Mouse (Mus musculus) CD4-positive, CD25-positive, alpha-beta regulatory T cell, adult 2 months (primary cell): Measurements from ENCODE around the gene Wipf2.

Source experiments
- DNase-seq: peaks from one replicate; pipeline ENCODE4 v3.0.0-alpha.2; 2012; ENCODE audit warnings: low read depth, low spot score

The Wipf2 gene

DNA sequence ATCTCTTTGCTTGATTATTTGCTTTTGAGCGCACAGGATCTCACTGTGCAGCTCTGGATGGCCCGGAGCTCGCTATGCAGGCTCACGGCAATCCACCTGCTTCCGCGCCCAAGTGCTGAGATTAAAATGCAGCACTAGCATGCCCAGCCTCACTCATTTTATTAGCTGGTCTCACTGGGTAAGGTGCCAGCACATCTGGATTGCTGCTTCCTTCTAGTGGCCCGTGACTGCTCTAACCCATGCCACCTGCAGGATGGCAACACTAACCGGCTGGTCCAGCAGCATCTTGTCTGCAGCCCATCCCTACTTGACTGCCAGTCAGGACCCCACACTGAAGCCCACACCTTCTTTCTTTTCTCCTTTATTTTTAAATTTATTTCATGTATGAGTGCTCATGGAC is 9.3 kb upstream of the Wipf2 start:
- no peak for DNase-seq

DNA sequence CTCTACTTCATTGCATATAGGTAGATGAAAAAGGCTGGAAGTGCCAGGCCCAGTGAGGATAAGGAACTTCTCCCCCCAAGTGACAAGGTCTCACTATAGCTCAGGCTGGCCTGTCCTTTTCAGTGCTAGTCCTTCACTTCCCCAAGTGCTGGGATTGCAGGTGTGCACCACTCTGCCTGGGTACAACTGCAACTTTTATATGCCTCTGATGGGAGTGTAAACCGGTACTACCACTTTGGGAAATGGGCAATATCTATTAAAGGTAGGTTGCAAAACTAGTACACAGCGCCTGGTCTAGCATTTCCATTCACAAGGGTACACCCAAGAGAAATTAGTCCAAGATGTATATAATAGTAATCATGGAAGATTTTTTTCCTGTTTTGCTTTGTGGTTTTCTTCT is 8.8 kb upstream of the Wipf2 start:
- DNase-seq, result no peak

DNA sequence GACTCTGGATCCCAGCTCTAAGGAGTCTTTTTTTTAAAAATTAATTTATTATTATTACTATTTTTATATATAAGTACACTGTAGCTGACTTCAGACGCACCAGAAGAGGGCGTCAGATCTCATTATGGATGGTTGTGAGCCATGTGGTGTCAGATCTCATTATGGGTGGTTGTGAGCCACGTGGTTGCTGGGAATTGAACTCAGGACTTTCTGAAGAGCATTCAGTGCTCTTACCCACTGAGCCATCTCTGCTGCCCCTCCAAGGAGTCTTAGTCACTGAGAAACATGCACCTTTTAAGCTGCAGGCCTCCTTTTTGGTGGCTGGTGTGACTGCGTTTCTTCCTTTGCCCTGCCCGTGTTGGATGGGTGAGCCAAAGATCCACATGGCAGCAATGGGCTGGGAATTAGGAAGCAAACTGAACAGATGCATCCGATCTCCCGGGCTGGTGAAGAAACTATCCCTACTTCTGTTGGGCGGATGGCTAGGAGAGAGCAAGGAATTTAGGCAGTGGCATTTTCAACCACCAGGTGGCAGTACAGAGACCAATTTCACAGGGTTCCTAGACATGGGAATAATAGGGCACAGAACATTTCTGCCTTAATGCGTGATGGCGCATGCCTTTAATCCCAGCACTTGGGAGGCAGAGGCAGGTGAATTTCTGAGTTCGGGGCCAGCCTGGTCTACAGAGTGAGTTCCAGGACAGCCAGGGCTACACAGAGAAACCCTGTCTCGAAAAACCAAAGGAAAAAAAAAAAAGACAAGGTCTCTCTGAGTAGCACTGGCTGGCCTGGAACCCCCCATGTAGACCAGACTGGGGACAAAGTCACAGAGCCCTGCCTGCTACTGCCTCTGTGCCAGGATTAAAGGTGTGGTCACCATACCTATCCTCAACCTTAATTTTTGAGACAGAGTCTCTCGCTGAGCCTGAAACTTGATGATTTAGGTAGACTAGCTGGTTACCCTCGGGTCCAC is 4.4 kb upstream of the Wipf2 start:
- peak; percentile 86 for DNase-seq

DNA sequence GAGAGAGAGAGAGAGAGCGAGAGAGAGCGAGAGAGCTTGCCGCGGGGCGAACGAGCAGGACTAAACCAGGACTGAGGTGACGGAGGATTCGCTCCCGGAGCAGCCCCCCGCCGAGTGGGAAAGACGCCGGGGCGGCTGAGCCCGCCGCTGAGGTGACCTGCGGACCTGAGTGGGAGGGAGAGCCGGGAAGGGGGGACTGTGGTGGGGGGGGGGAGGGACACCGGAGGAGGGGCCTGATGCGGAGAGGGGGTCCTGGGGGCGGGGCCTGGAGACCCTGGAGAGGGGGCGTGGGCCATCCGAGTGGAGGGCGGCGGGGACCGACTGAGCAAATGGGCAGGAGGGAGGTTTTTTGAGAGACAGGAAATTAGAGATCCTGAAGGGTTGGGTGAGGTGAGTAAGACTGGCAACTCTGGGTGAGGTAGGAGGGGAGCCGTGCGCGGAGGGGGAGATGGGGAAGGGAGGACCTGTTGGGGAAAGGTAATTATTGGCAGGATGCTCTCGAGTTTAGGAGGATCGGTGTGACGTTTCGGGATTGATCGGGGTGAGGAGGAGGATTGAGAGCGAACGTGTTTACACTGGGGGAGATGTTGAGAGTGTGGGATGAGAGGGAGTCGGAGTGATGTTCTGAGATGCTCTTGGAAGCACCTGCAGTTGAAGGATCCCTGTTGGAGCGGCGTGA is 452 bp downstream of the Wipf2 start:
- DNase-seq, result peak; percentile 73

GRCm38 (mm10) chr11:98867293-98867692 is 3.9 kb downstream of the Wipf2 start:
- DNase-seq, result no peak

DNA sequence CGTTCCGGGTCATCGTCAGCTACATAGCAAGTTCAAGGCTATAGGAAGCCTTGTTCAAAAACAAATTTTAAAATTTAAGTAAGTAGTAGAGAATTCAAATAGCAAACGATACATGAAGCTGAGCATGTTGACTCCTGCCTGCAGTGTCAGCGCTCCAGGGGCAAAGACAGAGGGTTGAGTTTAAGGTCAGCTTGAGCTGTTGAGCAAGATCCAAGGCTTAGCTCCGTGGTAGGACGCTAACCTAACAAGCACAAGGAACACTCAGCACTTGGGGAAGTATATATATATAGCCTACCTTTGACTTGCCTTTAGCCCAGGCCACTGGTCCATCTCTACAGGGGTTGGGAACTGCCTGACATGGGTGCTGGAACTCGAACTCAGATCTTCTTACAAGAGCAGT is 6.5 kb downstream of the Wipf2 start:
- DNase-seq, result no peak

GRCm38 (mm10) chr11:98870791-98871190 is 7.4 kb downstream of the Wipf2 start:
- DNase-seq, result no peak

GRCm38 (mm10) chr11:98871416-98871815 is 8.0 kb downstream of the Wipf2 start:
- no peak for DNase-seq

GRCm38 (mm10) chr11:98872040-98872439 is 8.6 kb downstream of the Wipf2 start:
- no peak for DNase-seq

GRCm38 (mm10) chr11:98873900-98874299 is 10.5 kb downstream of the Wipf2 start:
- DNase-seq, result no peak

DNA sequence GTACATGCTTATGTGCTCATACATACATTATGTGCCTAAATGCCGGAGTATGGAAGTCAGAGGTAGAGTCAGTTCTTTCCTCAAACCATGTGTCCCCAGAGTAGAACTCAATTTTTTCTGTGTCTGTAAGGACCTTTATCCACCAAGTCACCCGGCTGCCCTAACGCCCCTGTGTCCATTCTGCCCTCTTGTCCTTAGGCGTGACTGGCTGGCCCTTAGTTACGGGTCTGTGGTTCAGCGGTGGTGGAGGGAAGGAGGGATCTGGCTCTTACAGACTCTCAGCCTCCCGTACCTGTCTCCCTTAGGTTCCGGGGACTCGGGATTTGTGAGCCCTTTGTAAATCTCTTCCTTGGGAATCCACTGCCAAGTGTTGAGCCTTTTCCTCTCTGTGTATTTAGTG is 13.6 kb downstream of the Wipf2 start:
- DNase-seq, result no peak

DNA sequence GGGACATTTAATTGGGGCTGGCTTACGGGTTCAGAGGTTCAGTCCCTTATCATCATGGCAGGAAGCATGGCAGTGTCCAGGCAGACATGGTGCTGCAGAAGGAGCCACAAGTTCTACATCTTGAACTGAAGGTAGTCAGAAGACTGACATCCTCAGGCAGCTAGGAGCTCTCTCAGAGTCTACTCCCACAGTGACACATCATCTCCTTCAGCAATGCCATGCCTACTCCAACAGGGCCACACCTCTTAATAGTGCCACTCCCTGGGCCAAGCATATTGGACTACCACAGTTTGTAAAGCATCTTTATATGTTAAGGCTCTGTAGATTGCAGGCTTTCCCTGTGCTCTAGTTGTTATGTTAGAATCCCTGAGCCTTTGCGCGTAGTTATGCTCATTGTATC is 24.3 kb downstream of the Wipf2 start:
- DNase-seq, result no peak

GRCm38 (mm10) chr11:98889077-98889476 is 25.6 kb downstream of the Wipf2 start:
- no peak for DNase-seq

- no peak for DNase-seq
These were observed 26.5 kb downstream of the Wipf2 start for GRCm38 (mm10) chr11:98889977-98890376.

DNA sequence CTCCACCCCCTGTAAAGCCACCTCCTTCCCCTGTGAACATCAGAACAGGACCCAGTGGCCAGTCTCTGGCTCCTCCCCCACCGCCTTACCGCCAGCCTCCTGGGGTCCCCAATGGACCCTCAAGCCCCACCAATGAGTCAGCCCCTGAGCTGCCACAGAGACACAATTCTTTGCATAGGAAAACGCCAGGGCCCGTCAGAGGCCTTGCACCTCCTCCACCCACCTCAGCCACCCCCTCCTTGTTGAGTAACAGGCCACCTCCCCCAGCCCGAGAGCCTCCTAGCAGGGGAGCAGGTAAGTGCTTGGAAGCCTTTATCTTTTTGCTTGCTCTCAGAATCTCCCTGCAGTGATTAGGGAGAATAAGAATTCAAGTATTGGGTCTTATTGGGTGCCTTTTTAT is 29.0 kb downstream of the Wipf2 start:
- no peak for DNase-seq

DNA sequence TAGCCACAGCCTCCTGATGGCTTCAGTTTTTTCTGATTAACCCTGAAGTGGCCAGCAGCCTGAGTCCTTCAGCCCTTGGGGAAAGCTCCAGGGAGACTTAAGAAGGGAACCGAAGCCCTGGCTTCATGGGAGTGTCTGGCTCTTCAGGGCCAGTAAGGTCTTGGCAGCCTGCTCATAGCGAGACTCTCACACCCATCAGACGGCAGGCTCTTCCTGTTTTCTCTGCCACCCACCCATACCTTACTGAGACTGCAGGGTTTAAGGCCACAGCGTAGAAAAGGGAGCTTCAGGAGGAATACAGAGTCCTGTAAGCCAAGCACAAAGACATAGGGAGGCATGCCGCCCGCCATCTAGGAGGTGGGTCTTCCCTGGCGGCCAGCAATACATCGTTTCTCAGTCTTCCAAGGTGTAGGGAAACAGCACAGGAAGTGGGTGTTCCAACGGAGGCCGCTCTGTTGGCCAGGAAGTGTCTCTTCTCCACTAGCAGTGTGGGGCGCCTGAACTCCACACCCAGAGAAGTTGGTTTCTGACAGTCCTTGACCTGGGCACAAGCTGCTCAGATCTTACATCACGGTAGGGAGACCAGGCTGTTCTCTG is 37.2 kb downstream of the Wipf2 start:
- peak; percentile 57 for DNase-seq

DNA sequence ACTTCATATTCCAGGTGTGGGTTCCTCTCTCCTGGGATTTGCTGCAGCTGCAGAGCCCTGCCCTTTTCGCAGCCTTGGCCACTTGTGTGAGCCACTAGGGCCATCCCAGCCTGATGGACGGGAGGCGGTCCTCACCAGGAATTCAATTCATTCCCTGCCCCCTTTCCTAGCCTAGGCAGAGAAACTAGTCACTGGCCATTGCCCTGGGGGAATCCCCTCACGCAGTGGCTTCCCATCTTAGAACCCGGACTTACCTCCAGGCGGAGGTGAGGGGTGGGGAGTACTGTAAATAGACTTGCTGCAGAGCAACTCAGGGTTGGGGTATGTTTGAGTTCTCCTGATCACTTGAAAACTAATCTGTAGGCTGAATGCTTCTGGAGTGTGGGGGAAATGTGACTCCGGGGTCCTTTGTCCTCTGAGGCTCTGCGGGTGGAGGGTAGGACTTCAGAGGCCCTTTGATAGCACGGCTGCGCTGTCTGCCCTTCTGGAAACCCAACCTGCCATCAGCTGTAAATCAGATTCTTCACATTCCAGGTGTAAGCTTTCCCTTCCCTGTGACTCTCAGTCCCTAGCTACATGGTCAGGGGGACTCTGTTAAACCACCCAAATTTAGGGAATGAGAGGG is 39.3 kb downstream of the Wipf2 start:
- no peak for DNase-seq

DNA sequence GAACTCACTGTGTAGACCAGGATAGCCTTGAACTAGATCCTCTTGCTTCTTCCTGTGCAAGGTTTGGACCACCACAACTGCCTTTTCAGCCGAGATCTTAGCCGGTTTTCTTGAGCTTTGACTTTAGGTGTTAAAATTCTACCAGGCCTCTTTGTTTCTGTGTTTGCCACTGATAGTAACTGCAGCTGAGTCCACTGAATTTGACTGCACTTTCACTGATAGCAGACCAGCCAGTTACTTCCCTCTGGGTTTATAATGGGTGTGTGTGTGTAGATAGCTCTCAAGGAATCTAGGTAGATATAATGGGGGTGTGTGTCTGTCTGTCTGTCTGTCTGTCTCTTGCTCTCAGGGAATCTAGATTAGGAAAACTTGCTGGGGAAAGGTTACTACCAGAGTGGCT is 41.1 kb downstream of the Wipf2 start:
- DNase-seq, result no peak

DNA sequence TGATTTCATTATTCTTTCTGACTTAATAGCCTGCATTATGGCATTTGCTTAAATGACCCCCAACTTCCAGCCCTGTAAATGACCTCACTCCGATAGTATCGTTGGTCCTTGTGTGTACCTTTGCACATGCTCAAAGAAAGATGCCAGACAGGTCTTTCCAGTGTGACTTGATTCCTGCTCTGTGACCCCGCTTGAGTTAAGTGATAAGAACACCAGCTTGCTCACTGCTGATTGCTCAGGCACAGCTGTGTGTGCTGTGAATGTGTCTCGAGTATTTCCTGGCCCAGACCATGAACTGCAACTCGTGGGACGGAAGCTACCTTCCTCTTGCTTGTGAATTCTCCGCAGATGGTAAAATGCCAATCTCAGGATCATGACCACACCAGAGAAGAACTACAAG is 41.6 kb downstream of the Wipf2 start:
- DNase-seq, result no peak

DNA sequence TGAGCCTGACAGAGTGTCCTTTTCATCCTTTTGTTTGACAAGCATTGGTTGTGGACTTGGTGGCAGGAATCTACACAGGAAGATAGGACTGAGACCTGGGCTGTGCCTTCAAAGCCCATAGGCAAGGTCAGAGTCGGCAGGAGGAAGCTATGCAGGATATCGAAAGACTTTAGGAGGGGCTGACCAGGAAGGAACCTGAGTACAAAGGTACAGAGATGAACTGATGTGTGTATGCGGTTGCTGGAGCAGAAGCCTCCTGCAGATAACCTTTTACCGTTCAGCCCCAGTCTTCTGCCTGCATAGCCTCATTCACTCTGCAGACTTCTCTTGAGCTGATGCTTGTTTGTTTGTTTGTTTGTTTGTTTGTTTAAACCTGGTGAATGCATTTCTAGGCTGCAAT is 42.1 kb downstream of the Wipf2 start:
- no peak for DNase-seq

GRCm38 (mm10) chr11:98907063-98907436 is 43.6 kb downstream of the Wipf2 start:
- DNase-seq, result no peak
